Mouse (Mus musculus) heart, postnatal 0 days (tissue): ENCODE results near the gene Camkmt.

ENCODE experiments used
- CTCF ChIP-seq: IDR thresholded peaks from 2 replicates; pipeline ENCODE4 v1.5.1; 2016; ENCODE audit warnings: antibody characterized with exemption, control low read depth, low read depth
- EP300 ChIP-seq: IDR thresholded peaks from 2 replicates; pipeline ENCODE4 v1.6.1; 2016; ENCODE audit warnings: antibody characterized with exemption, low read depth

DNA sequence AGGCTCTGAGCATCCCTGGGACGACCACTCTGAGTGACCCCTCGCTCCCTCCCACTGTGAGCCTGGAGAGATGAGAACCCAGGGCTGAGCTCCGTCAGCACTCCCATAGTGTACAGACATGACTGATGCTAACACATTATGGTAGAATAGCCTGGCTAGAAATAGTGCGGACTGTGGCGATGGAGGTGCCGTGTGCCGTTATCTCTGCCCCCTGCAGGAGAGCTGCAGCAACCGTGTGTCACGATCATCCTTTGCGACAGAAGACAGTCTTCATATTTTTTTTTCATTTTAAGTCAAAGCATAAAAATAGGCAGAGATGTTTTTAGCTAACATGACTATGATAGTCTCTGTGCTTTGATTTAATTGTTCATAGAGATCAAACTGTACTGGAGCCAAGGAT is 245.1 kb downstream of the Camkmt start:
- TF ChIP-seq CTCF (no peak), EP300 (no peak)
